Mouse (Mus musculus) retina, adult 2 months (tissue): Measurements from ENCODE around the gene Qprt.
"Not testable (repeated sequence)": the region's sequence is repeated elsewhere in the genome, so short reads cannot be mapped to it uniquely, and the experiment has no call there.

Experiments
- DNase-seq: peaks from one replicate; pipeline ENCODE4 v3.0.0-alpha.2; 2012; ENCODE audit warnings: low read depth, low spot score

Gene Qprt

GRCm38 (mm10) chr7:127098521-127098920, 23.5 kb downstream of the Qprt start:
- DNase-seq = no peak

- no peak for DNase-seq
Observed at GRCm38 (mm10) chr7:127096456-127096855, 25.6 kb downstream of the Qprt start.

DNA sequence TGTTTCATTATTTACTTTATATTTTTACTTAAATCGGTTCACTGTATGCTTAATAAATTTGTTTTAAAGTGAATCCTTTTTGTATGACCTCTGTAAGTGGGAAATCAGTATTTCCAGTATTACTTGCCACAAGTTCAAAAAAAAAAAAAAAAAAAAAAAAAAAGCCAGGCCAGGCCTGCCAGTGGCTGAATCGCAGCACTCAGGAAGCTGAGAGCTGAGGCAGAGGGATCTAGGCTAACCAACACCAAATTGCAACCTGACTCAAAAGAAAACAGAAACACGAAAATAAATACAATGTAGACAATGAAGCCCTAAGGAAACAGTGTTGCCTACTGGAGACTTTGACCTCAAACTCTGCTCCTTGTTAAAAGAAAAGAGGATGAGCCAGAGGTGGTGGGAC, 28.1 kb downstream of the Qprt start:
- no peak for DNase-seq

DNA sequence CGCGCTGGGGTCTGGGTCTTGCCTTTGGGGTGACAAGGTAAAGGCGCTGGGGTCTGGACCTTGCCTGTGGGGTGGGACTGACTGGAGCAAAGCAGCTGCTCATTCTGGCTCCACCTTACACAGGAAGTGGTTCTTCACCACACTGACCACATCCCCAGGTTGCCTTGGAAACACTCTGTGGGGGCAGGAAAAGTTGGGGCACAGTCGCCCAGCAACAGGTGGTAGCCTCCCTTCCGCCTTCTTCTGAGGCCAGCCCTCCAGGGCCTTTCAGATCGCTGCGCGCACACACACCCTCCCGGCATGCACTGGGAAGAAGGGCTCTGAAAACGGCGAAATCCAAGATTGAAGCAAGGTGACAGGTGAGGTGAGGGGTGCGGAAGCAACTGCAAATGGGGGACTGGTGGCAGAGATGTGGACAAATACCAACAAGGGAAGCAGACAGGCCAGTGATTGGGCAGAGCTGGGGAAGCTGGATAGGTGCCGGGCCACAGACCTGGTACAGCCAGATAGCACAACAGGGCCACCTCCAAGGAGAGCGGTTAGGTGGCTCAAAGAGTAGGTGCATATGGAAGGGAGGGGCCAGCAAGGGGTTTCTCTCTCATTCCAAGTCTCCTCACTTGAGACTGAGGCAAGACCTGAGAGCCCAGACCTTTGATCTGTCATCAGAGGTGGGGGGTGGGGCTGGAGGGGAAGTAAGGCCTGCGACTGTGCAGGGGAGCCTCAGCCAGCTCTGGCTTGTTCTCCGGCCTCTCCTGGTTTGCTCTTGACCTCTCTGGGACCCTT, 30.7 kb downstream of the Qprt start, which contains the start of gene AI467606:
AI467606 (plus strand) TSS at position 246 of the 783 bp plus-strand sequence.
- DNase-seq = no peak

- no peak for DNase-seq
Observed at GRCm38 (mm10) chr7:127090154-127091113, 31.6 kb downstream of the Qprt start.

DNA sequence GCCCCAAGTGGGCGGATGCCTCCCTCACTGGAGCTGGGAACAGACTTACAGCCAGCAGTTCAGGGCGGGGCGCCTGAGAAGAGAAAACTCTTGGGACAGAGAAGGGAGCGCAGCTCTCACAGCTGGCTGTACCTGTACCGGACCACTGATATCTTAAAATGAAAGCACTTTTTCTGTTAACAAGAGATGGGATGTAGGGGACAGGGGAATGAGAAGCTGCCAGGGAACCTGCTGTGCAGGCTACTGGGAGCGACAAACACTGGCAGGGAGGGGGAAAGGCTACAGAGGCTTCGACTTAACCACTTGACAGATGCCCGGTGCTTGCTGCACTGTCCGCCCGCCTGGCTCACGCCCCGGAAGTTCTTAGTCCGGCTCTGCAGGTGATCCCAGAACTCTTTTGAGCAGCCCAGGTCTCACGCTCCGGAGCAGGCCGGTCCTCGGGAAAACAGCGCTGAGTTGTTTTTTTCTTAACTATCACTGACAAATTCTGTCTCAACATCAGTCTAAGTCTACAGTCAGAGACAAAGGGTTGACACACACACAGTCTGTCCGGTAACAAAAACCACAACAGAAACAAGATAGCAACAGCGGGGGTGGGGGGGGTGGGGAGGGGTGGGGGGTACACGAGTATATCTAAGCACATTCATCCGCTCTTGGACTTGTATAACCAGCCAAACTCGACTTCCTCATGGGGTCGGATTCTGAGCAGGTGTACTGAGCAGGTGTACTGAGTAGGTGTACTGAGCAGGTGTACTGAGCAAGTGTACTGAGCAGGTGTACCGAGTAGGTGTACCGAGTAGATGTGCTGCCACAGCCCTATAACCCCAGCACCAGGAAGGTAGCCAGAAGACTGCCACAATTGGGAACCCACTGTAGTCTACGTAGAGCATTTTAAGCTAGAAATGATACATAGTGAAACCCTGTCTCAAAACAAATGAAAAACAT, 32.9 kb downstream of the Qprt start:
- peak; percentile 29 for DNase-seq

DNA sequence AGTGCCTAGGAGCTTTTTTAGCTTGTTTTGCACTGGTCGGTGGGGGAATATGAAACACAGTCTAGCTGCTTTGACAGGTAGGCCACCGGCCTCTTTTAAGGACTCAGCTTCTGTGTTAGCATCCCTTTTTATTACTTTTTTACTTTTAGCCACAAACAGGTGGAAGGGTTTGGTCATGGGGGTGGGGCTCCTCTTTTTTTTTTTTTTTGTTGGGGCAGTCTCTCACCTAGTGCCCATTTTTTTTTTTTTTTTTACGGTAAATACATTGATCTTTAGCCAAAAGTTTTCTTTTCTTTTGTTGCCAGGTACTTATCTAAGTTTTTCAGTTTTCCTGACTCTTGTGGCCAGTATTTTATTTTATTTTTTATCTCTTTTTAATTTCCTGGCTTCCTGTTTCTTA, 33.9 kb downstream of the Qprt start:
- no peak for DNase-seq

GRCm38 (mm10) chr7:127087278-127088010, 34.6 kb downstream of the Qprt start, which contains the start of gene Zg16:
TSS of gene Zg16 (minus strand) at chr7:127087328.
- not testable (repeated sequence) for DNase-seq

DNA sequence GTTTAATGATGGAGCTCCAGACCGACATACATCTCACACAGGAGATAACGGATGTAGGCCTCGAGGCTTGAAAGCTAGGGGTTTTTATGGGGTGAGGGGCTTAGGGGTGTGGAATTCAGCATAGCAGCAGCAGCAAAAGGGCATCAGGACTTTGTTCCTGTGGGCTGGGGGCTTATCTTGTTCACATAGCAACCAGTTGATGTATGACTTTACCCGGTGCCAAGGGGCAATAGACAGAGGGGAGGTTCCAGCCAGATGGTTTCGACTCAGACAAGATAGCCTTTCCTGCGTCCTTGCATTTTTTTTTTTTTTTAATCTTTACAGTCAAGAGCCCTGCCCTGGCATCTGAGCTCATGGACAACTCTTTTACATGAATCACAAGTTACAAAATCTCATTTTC, 36.3 kb downstream of the Qprt start:
- DNase-seq = not testable (repeated sequence)

GRCm38 (mm10) chr7:127084794-127085193, 37.2 kb downstream of the Qprt start:
- no peak for DNase-seq

GRCm38 (mm10) chr7:127083689-127084088, 38.3 kb downstream of the Qprt start:
- DNase-seq = no peak

- DNase-seq = no peak
Observed at GRCm38 (mm10) chr7:127082995-127083394, 39.0 kb downstream of the Qprt start.

DNA sequence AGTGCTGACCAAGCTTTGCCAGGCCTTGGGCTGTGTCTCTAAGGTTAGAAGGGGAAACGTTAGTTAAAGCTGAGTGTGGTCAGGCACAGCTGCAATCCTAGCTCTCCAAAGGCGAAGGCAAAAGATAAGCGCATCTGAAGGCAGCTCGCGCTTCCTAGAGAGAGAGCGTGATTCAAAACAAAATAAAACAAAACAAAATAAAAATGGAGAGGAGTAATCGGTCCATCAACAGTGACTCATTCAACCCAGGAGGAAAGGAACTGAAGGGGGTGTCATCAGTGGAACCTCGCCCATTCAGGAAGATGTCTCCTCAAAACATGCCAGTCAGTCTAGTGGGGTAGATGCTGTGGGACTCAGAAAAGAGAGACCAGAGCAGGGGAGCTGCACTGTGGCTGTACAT, 39.8 kb downstream of the Qprt start:
- no peak for DNase-seq

GRCm38 (mm10) chr7:127080045-127080444, 42.0 kb downstream of the Qprt start:
- DNase-seq = no peak

DNA sequence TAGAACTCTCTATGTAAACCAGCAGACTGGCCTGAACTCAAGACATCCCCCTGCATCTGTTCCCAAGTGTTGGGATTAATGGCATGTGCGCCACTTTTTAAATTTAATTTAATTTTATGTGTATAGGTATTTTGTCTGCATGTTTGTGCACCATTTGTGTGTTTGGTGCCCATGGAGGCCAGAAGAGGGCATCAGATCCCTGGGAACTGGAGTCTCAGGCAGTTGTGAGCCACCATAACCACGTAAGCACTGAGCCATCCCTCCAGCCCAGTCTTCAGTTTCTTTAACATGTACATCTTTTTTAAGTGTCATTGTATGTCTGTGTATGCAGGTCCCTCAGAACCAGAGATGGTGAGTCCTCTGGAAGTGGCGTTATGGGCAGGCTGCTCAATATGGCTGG, 44.3 kb downstream of the Qprt start:
- DNase-seq = no peak

DNA sequence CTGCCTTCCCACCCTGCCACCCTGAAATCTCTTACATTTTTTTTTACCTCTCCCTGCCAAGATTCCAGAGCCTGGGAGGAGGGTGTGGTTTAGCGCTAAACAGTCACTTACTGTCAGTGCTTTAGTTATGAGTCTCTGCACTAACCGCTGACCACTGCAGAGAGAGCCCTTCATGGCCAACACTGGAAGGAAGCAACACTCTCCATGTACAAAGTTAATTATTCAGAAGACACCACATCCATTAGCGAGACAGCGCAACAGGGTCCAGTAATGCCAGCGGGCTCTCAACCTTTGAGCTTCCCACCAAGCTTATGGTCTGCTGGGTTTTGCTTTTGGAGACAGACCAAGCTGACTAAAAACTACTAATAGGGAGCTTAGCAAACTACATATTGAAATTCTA, 45.8 kb downstream of the Qprt start:
- no peak for DNase-seq

DNA sequence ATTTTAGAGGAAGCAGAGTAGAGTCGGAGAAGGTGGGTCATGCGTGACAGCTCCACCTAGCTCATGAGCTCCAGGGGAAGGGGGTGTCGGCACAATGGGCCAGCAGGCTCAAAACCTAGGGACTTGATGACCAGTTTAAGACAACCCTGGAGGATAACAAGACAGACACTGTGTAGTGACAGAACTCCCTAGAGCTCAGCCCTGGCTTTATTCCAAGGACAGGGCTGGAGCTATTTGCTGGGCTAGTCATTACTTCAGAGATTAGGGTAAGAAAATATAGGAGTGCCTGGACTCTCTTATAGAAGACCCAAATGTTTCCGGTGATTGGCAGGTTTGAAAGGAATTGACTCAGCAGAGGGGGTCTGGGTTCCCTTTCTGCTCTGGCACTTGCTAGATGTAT, 48.8 kb downstream of the Qprt start:
- DNase-seq = no peak

DNA sequence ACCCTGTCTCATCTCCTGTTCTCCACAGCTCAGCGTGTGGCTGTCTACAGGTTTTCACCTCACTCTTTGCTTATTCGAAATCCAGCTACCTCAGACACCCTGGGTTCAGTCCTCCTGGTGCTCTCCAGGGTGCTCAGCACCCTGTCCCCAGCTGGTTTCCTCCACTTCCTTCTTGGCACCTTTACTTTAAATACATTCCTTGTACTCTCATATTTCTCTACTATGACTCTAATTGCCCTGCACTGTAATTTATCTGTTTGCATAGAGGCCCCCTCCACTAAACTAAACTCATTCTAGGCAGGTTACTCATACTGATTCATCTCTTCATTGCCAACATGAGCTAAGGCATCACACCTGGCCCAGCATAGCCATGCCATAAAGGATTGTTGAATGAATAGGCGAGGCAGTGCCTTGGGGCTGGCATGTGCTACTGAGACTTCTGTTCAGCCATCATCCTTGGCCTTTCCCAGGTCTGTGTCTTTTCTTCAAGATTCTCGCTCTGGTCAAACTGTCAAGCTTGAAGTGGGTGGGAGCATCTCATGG, 51.1 kb downstream of the Qprt start:
- no peak for DNase-seq

- no peak for DNase-seq
Observed at GRCm38 (mm10) chr7:127066317-127066716, 55.7 kb downstream of the Qprt start.

- DNase-seq = no peak
Observed at GRCm38 (mm10) chr7:127065538-127065937, 56.5 kb downstream of the Qprt start.
